Mouse (Mus musculus) kidney, postnatal 36 days (tissue): ENCODE measurements around the gene Lin7c.
"Not testable (repeated sequence)": the region's sequence is repeated elsewhere in the genome, so short reads cannot be mapped to it uniquely, and the experiment has no call there.

Experiments used
- DNase-seq, 2 experiments: peaks; one replicate each; pipeline ENCODE4 v3.0.0; 2021 to 2022; ENCODE audit warnings: mixed read lengths in 2 of 2

The Lin7c gene

GRCm38 (mm10) chr2:109890597-109890996 is at the start of gene Lin7c:
Gene Lin7c, plus strand, starts transcription at chr2:109890853.
- peak; percentile 97 for DNase-seq

- no peak for DNase-seq
Measured at GRCm38 (mm10) chr2:109846401-109846800, 44.3 kb upstream of the Lin7c start.

- DNase-seq = no peak
Measured at GRCm38 (mm10) chr2:109848305-109848704, 42.3 kb upstream of the Lin7c start.

- no peak for DNase-seq
Measured at GRCm38 (mm10) chr2:109848715-109849114, 41.9 kb upstream of the Lin7c start.

- DNase-seq = no peak
Measured at GRCm38 (mm10) chr2:109855601-109856000, 35.1 kb upstream of the Lin7c start.

GRCm38 (mm10) chr2:109859671-109860070 is 31.0 kb upstream of the Lin7c start:
- no peak for DNase-seq

- DNase-seq = no peak
Measured at GRCm38 (mm10) chr2:109860832-109861231, 29.8 kb upstream of the Lin7c start.

GRCm38 (mm10) chr2:109879429-109879828 is 11.2 kb upstream of the Lin7c start:
- not testable (repeated sequence) for DNase-seq

GRCm38 (mm10) chr2:109881111-109881510 is 9.5 kb upstream of the Lin7c start:
- DNase-seq = no peak

- DNase-seq = no peak
Measured at GRCm38 (mm10) chr2:109881625-109882024, 9.0 kb upstream of the Lin7c start.

- no peak for DNase-seq
Measured at GRCm38 (mm10) chr2:109884106-109884505, 6.5 kb upstream of the Lin7c start.

GRCm38 (mm10) chr2:109884507-109884906 is 6.1 kb upstream of the Lin7c start:
- no peak for DNase-seq

GRCm38 (mm10) chr2:109890068-109890467 is 585 bp upstream of the Lin7c start:
- no peak for DNase-seq

- DNase-seq = peak in 1 of 2 experiments; percentile 30
Measured at GRCm38 (mm10) chr2:109891031-109891430, 378 bp downstream of the Lin7c start.

- DNase-seq = peak in 1 of 2 experiments; percentile 19
Measured at GRCm38 (mm10) chr2:109891471-109891870, 818 bp downstream of the Lin7c start.

- DNase-seq = peak in 1 of 2 experiments; percentile 18
Measured at GRCm38 (mm10) chr2:109896311-109896710, 5.7 kb downstream of the Lin7c start.

GRCm38 (mm10) chr2:109902869-109903268 is 12.2 kb downstream of the Lin7c start:
- no peak for DNase-seq

GRCm38 (mm10) chr2:109904171-109904821 is 13.6 kb downstream of the Lin7c start:
- peak; percentile 90 to 93 for DNase-seq

GRCm38 (mm10) chr2:109909122-109909521 is 18.5 kb downstream of the Lin7c start:
- DNase-seq = no peak

- DNase-seq = no peak
Measured at GRCm38 (mm10) chr2:109912216-109912615, 21.6 kb downstream of the Lin7c start.

GRCm38 (mm10) chr2:109912766-109913165 is 22.1 kb downstream of the Lin7c start:
- DNase-seq = no peak

- no peak for DNase-seq
Measured at GRCm38 (mm10) chr2:109913241-109913640, 22.6 kb downstream of the Lin7c start.

GRCm38 (mm10) chr2:109914601-109915000 is 23.9 kb downstream of the Lin7c start:
- peak; percentile 59 to 61 for DNase-seq

GRCm38 (mm10) chr2:109916782-109917495 is 26.3 kb downstream of the Lin7c start:
- peak; percentile 39 to 54 for DNase-seq
